Mouse (Mus musculus): ENCODE measurements around the gene Lypd9. TPM values are rescaled to one million over a fixed set of nuclear protein-coding genes. Genes with fewer than 3 reads are reported as not detected.
A peak's percentile ranks its signal among the peaks of the same experiment; 100 is the strongest.

The Lypd9 gene
- total and polyA plus RNA-seq, 2 experiments from 2014 or later = not detected

DNA sequence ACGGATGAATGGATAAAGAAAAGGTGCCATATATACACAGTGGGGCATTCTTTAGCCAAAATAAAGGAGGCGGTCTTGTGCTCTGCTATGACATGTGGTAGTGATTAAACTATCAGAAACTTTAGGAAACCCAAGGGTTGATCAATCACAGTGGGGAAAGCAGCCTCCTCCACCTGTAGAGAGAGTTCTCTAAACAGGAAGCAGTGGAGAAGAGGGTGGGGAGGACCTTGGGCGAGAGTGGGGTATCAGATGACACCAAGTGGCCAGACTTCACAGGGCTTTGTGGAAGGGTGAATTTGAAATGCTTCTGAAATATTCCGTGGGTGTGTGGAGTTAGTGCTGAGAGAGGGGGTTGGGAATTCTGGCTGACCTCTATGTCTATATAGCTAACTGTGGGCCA lies 869 bp upstream of the Lypd9 start:
- Histone ChIP-seq H3K4me2 (ENCODE audit: low read depth, low read length, poor library complexity, severe bottlenecking) (no peak overlapping the region), H3K4me3 (ENCODE audit: low read depth, low read length) (no peak overlapping the region), H3K9me3 (ENCODE audit: low read length) (no peaks in the 10 kb centered on the region), H3K27ac (ENCODE audit: low read depth, low read length) (no peak overlapping the region), H3K4me1 (ENCODE audit: insufficient read depth, low read length) (no peaks in the 10 kb centered on the region), H3K27me3 (ENCODE audit: insufficient read depth, low read length) (no peaks in the 10 kb centered on the region), H3K36me3 (ENCODE audit: insufficient read depth, low read length) (no peaks in the 10 kb centered on the region), H3K9ac (replicated peaks; ENCODE audit: low read length, poor library complexity, severe bottlenecking) (no peak overlapping the region)
- WGBS = 76% methylated on average over 4 of the region's 4 CpGs
- no peak for ATAC-seq (ENCODE audit: low FRiP score)
- no peak for DNase-seq (ENCODE audit: low spot score)
- no peak for TF ChIP-seq CTCF (IDR thresholded peaks at IDR 0.05)

DNA sequence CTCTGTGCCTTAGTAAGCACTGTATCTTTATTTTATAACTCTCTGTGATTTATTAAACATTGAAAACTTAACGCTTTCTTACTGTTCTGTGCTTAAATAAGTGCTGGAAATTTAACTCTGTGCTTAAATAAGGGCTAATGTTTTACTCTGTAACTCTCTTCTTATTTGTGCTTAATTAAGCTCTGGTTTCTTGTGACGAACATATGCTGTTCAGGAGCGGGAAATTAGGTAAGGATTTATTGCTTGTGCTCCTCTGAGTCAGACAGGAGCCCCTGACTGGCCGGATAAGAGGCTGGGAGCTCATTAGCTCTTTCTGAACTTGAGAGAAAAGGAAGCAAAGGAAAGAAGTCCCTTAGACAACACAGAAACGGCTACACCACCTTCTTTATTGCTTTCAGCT lies 14.9 kb downstream of the Lypd9 start:
- no peaks in the 10 kb centered on the region for H3K27me3 ChIP-seq (ENCODE audit: insufficient read depth, low read length)
- 71% methylated on average over 5 of the region's 5 CpGs for WGBS
- ATAC-seq (ENCODE audit: low FRiP score) (no peak), DNase-seq (ENCODE audit: low spot score) (no peak)
- TF ChIP-seq CTCF (IDR thresholded peaks at IDR 0.05) = no peak
- no peaks in the 10 kb centered on the region for H3K4me1 ChIP-seq (ENCODE audit: insufficient read depth, low read length)
- H3K36me3 ChIP-seq (ENCODE audit: insufficient read depth, low read length) = no peaks in the 10 kb centered on the region
- no peak overlapping the region for H3K4me3 ChIP-seq (ENCODE audit: low read depth, low read length)
- H3K9ac ChIP-seq (replicated peaks; ENCODE audit: low read length, poor library complexity, severe bottlenecking) = no peak overlapping the region
- no peak overlapping the region for H3K4me2 ChIP-seq (ENCODE audit: low read depth, low read length, poor library complexity, severe bottlenecking)
- H3K27ac ChIP-seq (ENCODE audit: low read depth, low read length) = no peak overlapping the region
- H3K9me3 ChIP-seq (ENCODE audit: low read length) = no peaks in the 10 kb centered on the region

DNA sequence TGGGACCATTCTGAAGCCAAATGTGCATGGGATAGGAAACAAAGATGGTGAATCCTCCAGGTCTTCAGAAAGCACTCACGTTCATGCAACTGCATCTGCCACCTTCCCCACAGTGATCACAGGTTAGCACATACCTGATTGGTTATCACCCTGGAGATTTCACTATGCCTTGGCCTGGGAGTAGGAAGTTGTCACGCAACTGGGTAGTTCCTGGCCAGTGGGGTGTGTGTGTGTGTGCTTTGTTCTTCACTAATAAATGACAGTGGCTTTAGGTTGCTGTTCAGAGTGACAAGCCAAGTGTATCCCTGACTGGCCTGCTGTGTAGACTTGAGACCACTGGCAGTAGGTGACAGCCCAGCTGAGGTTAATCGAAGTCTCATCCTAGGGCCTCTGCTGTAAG lies 20.5 kb downstream of the Lypd9 start, which contains the start of gene Gm12253:
Gm12253 (plus strand) TSS at position 301 of the 400 bp plus-strand sequence.
- H3K4me1 ChIP-seq (ENCODE audit: insufficient read depth, low read length) = no peaks in the 10 kb centered on the region
- H3K9me3 ChIP-seq (ENCODE audit: low read length) = no peaks in the 10 kb centered on the region
- ATAC-seq (ENCODE audit: low FRiP score) = no peak
- TF ChIP-seq CTCF (IDR thresholded peaks at IDR 0.05) = no peak
- no peak within 1 kb of the TSS for H3K4me3 ChIP-seq (ENCODE audit: low read depth, low read length)
- H3K27ac ChIP-seq (ENCODE audit: low read depth, low read length) = no peak within 1 kb of the TSS
- H3K4me2 ChIP-seq (ENCODE audit: low read depth, low read length, poor library complexity, severe bottlenecking) = no peak within 1 kb of the TSS
- WGBS = 84% methylated on average over 3 of the region's 3 CpGs
- no peaks in the 10 kb centered on the region for H3K36me3 ChIP-seq (ENCODE audit: insufficient read depth, low read length)
- H3K9ac ChIP-seq (replicated peaks; ENCODE audit: low read length, poor library complexity, severe bottlenecking) = no peak within 1 kb of the TSS
- H3K27me3 ChIP-seq (ENCODE audit: insufficient read depth, low read length) = no peaks in the 10 kb centered on the region
- no peak for DNase-seq (ENCODE audit: low spot score)

DNA sequence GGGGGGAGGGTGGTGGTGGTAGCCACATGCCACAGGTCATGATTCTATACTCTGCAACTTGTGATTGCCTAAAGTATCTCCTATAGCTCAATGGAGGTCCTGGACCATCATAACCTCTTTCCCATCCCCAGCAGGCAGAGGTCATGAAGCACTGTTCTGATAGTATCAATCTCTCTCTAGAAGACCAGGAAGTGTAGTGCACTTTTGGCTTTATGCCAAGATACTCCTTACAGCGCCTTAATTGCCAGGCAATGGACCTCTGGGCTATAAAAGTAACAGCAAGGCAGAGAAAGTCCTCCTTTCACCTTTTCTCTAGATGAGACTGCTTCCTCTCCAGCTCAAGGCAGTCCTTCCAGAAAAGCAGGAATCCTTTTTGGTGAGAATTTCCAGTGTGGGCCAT lies 31.9 kb downstream of the Lypd9 start, which contains the start of gene 1810065E05Rik:
1810065E05Rik (plus strand) TSS at position 297 of the 400 bp plus-strand sequence.
- ATAC-seq (ENCODE audit: low FRiP score) = no peak
- TF ChIP-seq CTCF (IDR thresholded peaks at IDR 0.05) = no peak
- no peaks in the 10 kb centered on the region for H3K9me3 ChIP-seq (ENCODE audit: low read length)
- H3K27ac ChIP-seq (ENCODE audit: low read depth, low read length) = no peak within 1 kb of the TSS
- no peak within 1 kb of the TSS for H3K4me3 ChIP-seq (ENCODE audit: low read depth, low read length)
- no peaks in the 10 kb centered on the region for H3K4me1 ChIP-seq (ENCODE audit: insufficient read depth, low read length)
- no peak within 1 kb of the TSS for H3K4me2 ChIP-seq (ENCODE audit: low read depth, low read length, poor library complexity, severe bottlenecking)
- no peak within 1 kb of the TSS for H3K9ac ChIP-seq (replicated peaks; ENCODE audit: low read length, poor library complexity, severe bottlenecking)
- 64% methylated on average over 1 of the region's 1 CpGs for WGBS
- no peaks in the 10 kb centered on the region for H3K27me3 ChIP-seq (ENCODE audit: insufficient read depth, low read length)
- no peak for DNase-seq (ENCODE audit: low spot score)
- H3K36me3 ChIP-seq (ENCODE audit: insufficient read depth, low read length) = no peaks in the 10 kb centered on the region

DNA sequence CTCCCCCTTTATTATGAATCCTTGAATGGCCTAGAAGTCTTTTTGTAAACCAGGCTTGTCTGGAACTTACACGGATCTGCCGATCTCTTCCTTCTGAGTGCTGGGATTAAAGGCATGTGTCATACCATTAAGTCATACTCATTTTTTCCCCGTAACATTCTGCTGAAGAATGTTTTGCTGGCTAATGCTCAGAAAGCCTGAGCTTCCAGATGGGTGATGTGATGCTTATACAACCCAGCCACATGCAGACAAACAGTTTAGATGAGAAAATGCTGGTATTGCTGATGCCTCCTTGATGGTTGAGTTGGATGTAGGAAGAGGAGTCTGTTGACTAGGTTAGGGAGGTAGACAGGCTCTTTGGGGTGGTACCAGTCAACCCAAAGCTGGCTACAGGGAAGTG lies 34.4 kb downstream of the Lypd9 start:
- no peaks in the 10 kb centered on the region for H3K4me1 ChIP-seq (ENCODE audit: insufficient read depth, low read length)
- H3K4me3 ChIP-seq (ENCODE audit: low read depth, low read length) = no peak overlapping the region
- H3K36me3 ChIP-seq (ENCODE audit: insufficient read depth, low read length) = no peaks in the 10 kb centered on the region
- DNase-seq (ENCODE audit: low spot score) (no peak), ATAC-seq (ENCODE audit: low FRiP score) (no peak)
- H3K27me3 ChIP-seq (ENCODE audit: insufficient read depth, low read length) = no peaks in the 10 kb centered on the region
- H3K4me2 ChIP-seq (ENCODE audit: low read depth, low read length, poor library complexity, severe bottlenecking) = no peak overlapping the region
- no peak overlapping the region for H3K9ac ChIP-seq (replicated peaks; ENCODE audit: low read length, poor library complexity, severe bottlenecking)
- 83% methylated on average over 3 of the region's 3 CpGs for WGBS
- TF ChIP-seq CTCF (IDR thresholded peaks at IDR 0.05) = no peak
- H3K27ac ChIP-seq (ENCODE audit: low read depth, low read length) = no peak overlapping the region
- no peaks in the 10 kb centered on the region for H3K9me3 ChIP-seq (ENCODE audit: low read length)

DNA sequence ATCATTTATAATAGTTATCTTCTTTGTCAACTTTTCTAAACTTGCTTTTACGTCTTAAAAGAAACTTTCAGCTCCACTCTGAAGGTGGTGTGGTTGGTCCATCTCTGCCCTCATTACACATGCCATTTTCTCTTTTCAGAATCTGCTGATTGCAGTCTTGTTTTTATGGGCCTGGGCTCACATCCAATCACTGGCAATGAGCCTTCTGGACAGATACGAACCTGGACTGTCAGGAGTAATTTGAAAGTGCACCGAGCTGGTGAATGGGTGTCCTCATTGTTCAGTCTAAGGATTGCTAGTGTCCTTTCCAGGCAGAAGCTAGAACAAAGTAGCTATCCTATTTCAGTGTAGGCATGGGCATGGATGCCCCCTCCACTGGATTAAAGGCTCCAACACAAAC lies 44.7 kb downstream of the Lypd9 start:
- H3K36me3 ChIP-seq (ENCODE audit: insufficient read depth, low read length) = no peaks in the 10 kb centered on the region
- no peak overlapping the region for H3K27ac ChIP-seq (ENCODE audit: low read depth, low read length)
- H3K9ac ChIP-seq (replicated peaks; ENCODE audit: low read length, poor library complexity, severe bottlenecking) = no peak overlapping the region
- no peak overlapping the region for H3K4me2 ChIP-seq (ENCODE audit: low read depth, low read length, poor library complexity, severe bottlenecking)
- H3K4me3 ChIP-seq (ENCODE audit: low read depth, low read length) = no peak overlapping the region
- no peaks in the 10 kb centered on the region for H3K4me1 ChIP-seq (ENCODE audit: insufficient read depth, low read length)
- ATAC-seq (ENCODE audit: low FRiP score) (no peak), DNase-seq (ENCODE audit: low spot score) (peak; percentile 6)
- TF ChIP-seq CTCF (IDR thresholded peaks at IDR 0.05) = no peak
- 68% methylated on average over 3 of the region's 3 CpGs for WGBS
- no peaks in the 10 kb centered on the region for H3K27me3 ChIP-seq (ENCODE audit: insufficient read depth, low read length)
- H3K9me3 ChIP-seq (ENCODE audit: low read length) = no peaks in the 10 kb centered on the region

All from midbrain, postnatal 0 days (tissue).